Comparison of ENCODE assay signal across 39 mouse cellular contexts in the genomic region with DNA sequence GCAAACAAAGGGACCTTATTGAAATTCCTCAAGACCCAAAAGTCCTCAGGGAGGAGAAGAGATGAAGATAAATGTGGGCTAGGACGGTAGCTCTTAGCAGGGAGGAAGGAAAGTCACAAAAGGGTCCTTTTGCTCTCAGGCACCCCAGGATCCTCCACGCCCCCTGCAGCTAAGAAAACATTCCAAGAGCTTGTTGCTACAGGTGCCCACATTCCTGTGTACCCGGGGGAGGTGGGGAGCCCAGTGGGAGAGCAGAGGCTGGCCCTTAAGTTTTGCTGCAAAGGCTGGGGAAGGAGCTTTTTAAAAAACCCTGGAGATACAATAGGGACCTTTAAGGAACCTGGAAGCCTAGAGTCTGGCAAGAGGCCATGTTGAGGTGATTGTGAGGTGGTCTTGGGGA. TPM values are rescaled to one million over a fixed set of nuclear protein-coding genes. Genes with fewer than 3 reads are reported as not detected.
DNase-seq lines count a peak whose midpoint lies in the region; ATAC-seq and TF ChIP-seq lines count a peak whose summit lies in the region.
"Had no signal": no experiment of that assay in that cellular context is flagged by ENCODE, and none has a peak within 500 bp of the region (broad histone marks: within the 10 kb centered on the region; RNA-seq: fewer than 3 reads in every experiment).

No protein-coding gene starts in this region.

- TF ChIP-seq CTCF in gastrocnemius, adult 2 months (IDR thresholded peaks at IDR 0.05) = no peak
- no peak for TF ChIP-seq CTCF in liver, postnatal 0 days (IDR thresholded peaks at IDR 0.05; ENCODE audit: low read depth)

- H3K36me3 ChIP-seq in lung, embryonic 16.5 days (ENCODE audit: control insufficient read depth, insufficient read depth, low read length) = no peaks in the 10 kb centered on the region
- no peaks in the 10 kb centered on the region for H3K36me3 ChIP-seq in embryonic facial prominence, embryonic 14.5 days (ENCODE audit: control insufficient read depth, insufficient read depth, low read length)
- no peaks in the 10 kb centered on the region for H3K36me3 ChIP-seq in liver, postnatal 0 days (replicated peaks; ENCODE audit: insufficient read depth, low read length)
- H3K36me3 ChIP-seq: embryonic facial prominence, embryonic 15.5 days; liver, embryonic 12.5 days; midbrain, embryonic 10.5 days; midbrain, embryonic 15.5 days had no signal

- no peak overlapping the region for H3K4me2 ChIP-seq in lung, embryonic 16.5 days (ENCODE audit: low read depth, low read length)
- no peak overlapping the region for H3K4me2 ChIP-seq in embryonic facial prominence, embryonic 14.5 days (ENCODE audit: low read depth, low read length)
- H3K4me2 ChIP-seq in liver, postnatal 0 days (ENCODE audit: low read depth, low read length) = no peak overlapping the region
- H3K4me2 ChIP-seq: embryonic facial prominence, embryonic 15.5 days; heart, embryonic 11.5 days; hindbrain, embryonic 14.5 days; liver, embryonic 12.5 days; midbrain, embryonic 15.5 days had no signal

- no peak for DNase-seq in gastrocnemius, adult 2 months
- DNase-seq in gastrocnemius, postnatal 25 days = no peak
- no peak for DNase-seq in lung, postnatal 25 days (ENCODE audit: low spot score)
- DNase-seq in embryonic facial prominence, embryonic 14.5 days (ENCODE audit: low spot score) = peak; percentile 61
- no peak for DNase-seq in liver, postnatal 0 days
- no peak for DNase-seq in urinary bladder, adult 2 months (ENCODE audit: low spot score)
- DNase-seq: adrenal gland, postnatal 25 days; cerebellum, adult 18-20 months; cerebellum, postnatal 25 days; gastrocnemius, postnatal 36 days; heart, adult 18-20 months; heart, postnatal 36 days; kidney, adult 9 months; kidney, postnatal 14 days; lung, adult 2 months; right cerebral cortex, postnatal 4 days; thymus, adult 18-20 months; thymus, postnatal 25 days had no signal

- intact Hi-C loops in gastrocnemius, adult 2 months (cut with DNase I) = no loop called here

- TF ChIP-seq EP300 in liver, postnatal 0 days (IDR thresholded peaks at IDR 0.05; ENCODE audit: low read depth) = no peak

- 20% methylated on average over 3 of the region's 3 CpGs for WGBS in lung, embryonic 16.5 days
- WGBS in embryonic facial prominence, embryonic 14.5 days = 37% methylated on average over 3 of the region's 3 CpGs
- 51% methylated on average over 3 of the region's 3 CpGs for WGBS in liver, postnatal 0 days (ENCODE audit: insufficient replicate concordance)

- ATAC-seq in lung, embryonic 16.5 days (ENCODE audit: low read depth) = peak; percentile 66
- no peak for ATAC-seq in embryonic facial prominence, embryonic 14.5 days (ENCODE audit: low read depth)
- ATAC-seq in liver, postnatal 0 days = no peak
- ATAC-seq: forebrain, embryonic 14.5 days; intestine, postnatal 0 days; liver, embryonic 12.5 days; midbrain, embryonic 15.5 days had no signal

- H3K27ac ChIP-seq in gastrocnemius, adult 2 months = peak overlapping the region; percentile 24; the same call in 1 of the 2 replicates
- H3K27ac ChIP-seq in lung, embryonic 16.5 days (ENCODE audit: low read length) = peak overlapping the region; percentile 66
- no peak overlapping the region for H3K27ac ChIP-seq in embryonic facial prominence, embryonic 14.5 days (replicated peaks; ENCODE audit: low read depth, low read length)
- H3K27ac ChIP-seq in liver, postnatal 0 days (ENCODE audit: low read depth) = no peak overlapping the region
- H3K27ac ChIP-seq: embryonic facial prominence, embryonic 15.5 days; hindbrain, embryonic 14.5 days; liver, embryonic 12.5 days; midbrain, embryonic 10.5 days; midbrain, embryonic 15.5 days; stomach, postnatal 0 days had no signal

- H3K9ac ChIP-seq in lung, embryonic 16.5 days (ENCODE audit: low read length) = no peak overlapping the region
- H3K9ac ChIP-seq in embryonic facial prominence, embryonic 14.5 days (ENCODE audit: low read depth, low read length) = no peak overlapping the region
- H3K9ac ChIP-seq in liver, postnatal 0 days (replicated peaks) = no peak overlapping the region
- H3K9ac ChIP-seq: embryonic facial prominence, embryonic 15.5 days; hindbrain, embryonic 14.5 days; liver, embryonic 12.5 days; midbrain, embryonic 15.5 days had no signal

- peaks cover 23% of the 10 kb centered on the region for H3K4me1 ChIP-seq in lung, embryonic 16.5 days (replicated peaks; ENCODE audit: control insufficient read depth, insufficient read depth, low read length)
- peaks cover 23% of the 10 kb centered on the region for H3K4me1 ChIP-seq in embryonic facial prominence, embryonic 14.5 days (ENCODE audit: control insufficient read depth, insufficient read depth, low read length)
- H3K4me1 ChIP-seq in liver, postnatal 0 days (ENCODE audit: insufficient read depth) = peaks cover 7% of the 10 kb centered on the region

- no peaks in the 10 kb centered on the region for H3K27me3 ChIP-seq in lung, embryonic 16.5 days (ENCODE audit: control insufficient read depth, insufficient read depth, low read depth, low read length)
- no peaks in the 10 kb centered on the region for H3K27me3 ChIP-seq in embryonic facial prominence, embryonic 14.5 days (replicated peaks; ENCODE audit: control insufficient read depth, insufficient read depth, low read length)
- H3K27me3 ChIP-seq in liver, postnatal 0 days (ENCODE audit: insufficient read depth, low read length) = no peaks in the 10 kb centered on the region
- H3K27me3 ChIP-seq: embryonic facial prominence, embryonic 15.5 days; liver, embryonic 12.5 days; midbrain, embryonic 15.5 days had no signal

- H3K4me3 ChIP-seq in gastrocnemius, adult 2 months = no peak overlapping the region
- H3K4me3 ChIP-seq in lung, embryonic 16.5 days (ENCODE audit: low read length) = no peak overlapping the region
- no peak overlapping the region for H3K4me3 ChIP-seq in embryonic facial prominence, embryonic 14.5 days (ENCODE audit: low read depth, low read length)
- no peak overlapping the region for H3K4me3 ChIP-seq in liver, postnatal 0 days (ENCODE audit: low read depth, low read length)
- H3K4me3 ChIP-seq: embryonic facial prominence, embryonic 15.5 days; liver, embryonic 12.5 days; midbrain, embryonic 10.5 days; midbrain, embryonic 15.5 days had no signal

- H3K9me3 ChIP-seq in lung, embryonic 16.5 days (ENCODE audit: control insufficient read depth, low read length) = no peaks in the 10 kb centered on the region
- H3K9me3 ChIP-seq in embryonic facial prominence, embryonic 14.5 days (ENCODE audit: control insufficient read depth, low read length) = no peaks in the 10 kb centered on the region
- no peaks in the 10 kb centered on the region for H3K9me3 ChIP-seq in liver, postnatal 0 days (ENCODE audit: low read length)
- H3K9me3 ChIP-seq: embryonic facial prominence, embryonic 15.5 days; liver, embryonic 12.5 days; midbrain, embryonic 15.5 days had no signal

RNA-seq across cellular contexts. Expression of a gene that starts 21.7 kb away (rescaled TPM):
- total RNA-seq in gastrocnemius, adult 2 months (2021) = not detected
- not detected for total RNA-seq in gastrocnemius, postnatal 25 days (2021)
- polyA plus RNA-seq in lung, embryonic 16.5 days (2015; fragmentation: Nextera tagmentation; extraction: Ambion mirVana) = not detected in 2 replicates
- not detected in 2 replicates for polyA plus RNA-seq in embryonic facial prominence, embryonic 14.5 days (2014; fragmentation: Nextera tagmentation; extraction: Ambion mirVana)
- polyA plus RNA-seq in liver, postnatal 0 days (2015; fragmentation: Nextera tagmentation; extraction: Ambion mirVana) = not detected in 2 replicates
- polyA plus RNA-seq in urinary bladder, adult 2 months (2012; rRNA removed) = not detected in 2 replicates
- total RNA-seq: adrenal gland, adult 18-20 months; adrenal gland, postnatal 25 days; gastrocnemius, postnatal 36 days; heart, adult 18-20 months; heart, postnatal 36 days; layer of hippocampus, adult 18-20 months; layer of hippocampus, postnatal 10 days; left cerebral cortex, adult 18-20 months; left cerebral cortex, postnatal 14 days; megakaryocyte progenitor cell, adult 5-6 weeks; neutrophil, adult 5-6 weeks had no signal
- polyA plus RNA-seq: embryonic facial prominence, embryonic 15.5 days; forebrain, embryonic 14.5 days; heart, embryonic 11.5 days; heart, embryonic 16.5 days; hindbrain, embryonic 14.5 days; intestine, postnatal 0 days; limb, embryonic 14.5 days; liver, embryonic 12.5 days; lung, adult 2 months; midbrain, embryonic 15.5 days; neural tube, embryonic 11.5 days; spleen, adult 2 months; stomach, postnatal 0 days had no signal

RNA-seq across cellular contexts. Expression of a gene that starts 24.7 kb away (rescaled TPM):
- total RNA-seq in gastrocnemius, adult 2 months (2021) = not detected
- total RNA-seq in gastrocnemius, postnatal 25 days (2021) = not detected
- polyA plus RNA-seq in lung, embryonic 16.5 days (2015; fragmentation: Nextera tagmentation; extraction: Ambion mirVana) = 0.23 and 0.34 TPM in 2 replicates
- 3.2 and 4.5 TPM in 2 replicates for polyA plus RNA-seq in embryonic facial prominence, embryonic 14.5 days (2014; fragmentation: Nextera tagmentation; extraction: Ambion mirVana)
- not detected in 2 replicates for polyA plus RNA-seq in liver, postnatal 0 days (2015; fragmentation: Nextera tagmentation; extraction: Ambion mirVana)
- 0.15 and 0.22 TPM in 2 replicates for polyA plus RNA-seq in urinary bladder, adult 2 months (2012; rRNA removed)
- total RNA-seq: adrenal gland, adult 18-20 months; adrenal gland, postnatal 25 days; heart, adult 18-20 months; heart, postnatal 36 days; megakaryocyte progenitor cell, adult 5-6 weeks; neutrophil, adult 5-6 weeks had no signal
- polyA plus RNA-seq: heart, embryonic 16.5 days; liver, embryonic 12.5 days had no signal

RNA-seq across cellular contexts. Expression of a gene that starts 30.5 kb away (rescaled TPM):
- total RNA-seq in gastrocnemius, adult 2 months (2021) = 10 to 100 TPM; 45.4 to 82.1 TPM
- total RNA-seq in gastrocnemius, postnatal 25 days (2021) = 10 to 100 TPM; 31.2 to 47.0 TPM
- polyA plus RNA-seq in lung, embryonic 16.5 days (2015; fragmentation: Nextera tagmentation; extraction: Ambion mirVana) = 30.7 and 33.2 TPM in 2 replicates
- polyA plus RNA-seq in embryonic facial prominence, embryonic 14.5 days (2014; fragmentation: Nextera tagmentation; extraction: Ambion mirVana) = 39.6 and 40.3 TPM in 2 replicates
- polyA plus RNA-seq in liver, postnatal 0 days (2015; fragmentation: Nextera tagmentation; extraction: Ambion mirVana) = 23.2 and 24.9 TPM in 2 replicates
- 5.1 and 6.5 TPM in 2 replicates for polyA plus RNA-seq in urinary bladder, adult 2 months (2012; rRNA removed)

RNA-seq across cellular contexts. Expression of a gene that starts 55.3 kb away (rescaled TPM):
- total RNA-seq in gastrocnemius, adult 2 months (2021) = under 1 TPM; 0.54 to 0.56 TPM
- 1 to 10 TPM; 1.3 to 2.0 TPM for total RNA-seq in gastrocnemius, postnatal 25 days (2021)
- 0.46 and 0.72 TPM in 2 replicates for polyA plus RNA-seq in lung, embryonic 16.5 days (2015; fragmentation: Nextera tagmentation; extraction: Ambion mirVana)
- polyA plus RNA-seq in embryonic facial prominence, embryonic 14.5 days (2014; fragmentation: Nextera tagmentation; extraction: Ambion mirVana) = 2.1 TPM in 2 replicates
- 0.11 and 0.13 TPM in 2 replicates for polyA plus RNA-seq in liver, postnatal 0 days (2015; fragmentation: Nextera tagmentation; extraction: Ambion mirVana)
- 0.65 and 1.3 TPM in 2 replicates for polyA plus RNA-seq in urinary bladder, adult 2 months (2012; rRNA removed)
- total RNA-seq: megakaryocyte progenitor cell, adult 5-6 weeks had no signal
- polyA plus RNA-seq: liver, embryonic 12.5 days had no signal

Comparison
In these comparisons a context has a peak if more than half of its experiments do, and no peak if none do; other contexts are left out.
1. H3K27ac ChIP-seq: peak in gastrocnemius, adult 2 months (single experiment) and lung, embryonic 16.5 days (single experiment); none in embryonic facial prominence, embryonic 14.5 days (single experiment) and liver, postnatal 0 days (single experiment).